Comparison of ENCODE assay signal across 8 mouse cellular contexts in the genomic region with DNA sequence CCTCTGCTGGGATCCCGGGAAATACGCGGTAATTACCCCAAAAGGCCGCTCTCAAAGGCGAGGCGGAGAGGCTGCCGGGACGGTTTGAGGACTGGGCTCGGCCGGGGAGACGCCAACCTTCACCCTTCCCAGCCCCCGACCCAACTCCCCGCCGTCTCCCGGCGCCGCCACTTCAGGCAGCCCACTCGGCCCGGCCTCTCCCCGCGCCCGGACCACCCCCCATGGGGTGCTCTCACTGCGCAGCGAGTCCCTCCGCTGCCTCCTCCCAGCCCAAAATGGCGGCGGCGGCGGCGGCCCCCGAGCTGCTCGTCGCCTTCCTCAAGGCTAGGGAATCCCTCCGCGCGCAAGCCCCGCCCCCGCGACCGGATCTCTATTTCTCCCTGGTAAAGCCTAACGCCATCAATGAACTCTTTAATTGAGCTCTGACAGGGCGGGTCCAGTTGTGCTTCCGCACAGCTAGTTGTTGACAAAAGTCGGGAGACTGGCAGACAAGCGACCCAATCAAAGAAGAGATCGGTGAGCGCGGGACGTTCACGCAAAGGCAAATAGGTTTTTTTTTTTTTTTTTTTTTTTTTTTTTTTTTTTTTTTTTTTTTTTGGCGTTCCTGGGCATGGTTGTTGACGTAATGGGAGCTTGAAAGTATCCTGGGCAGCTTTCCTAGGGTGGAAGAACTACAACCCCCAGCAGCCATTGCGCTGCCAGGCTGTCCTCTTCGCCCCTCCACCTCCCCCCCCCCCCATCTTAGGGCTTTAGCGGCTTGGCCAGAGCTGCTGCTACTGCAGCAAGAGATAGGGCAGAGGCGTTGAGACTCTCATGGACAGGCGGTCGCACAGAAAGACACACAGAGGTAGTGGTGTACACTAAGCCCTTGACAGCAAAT. TPM values are rescaled to one million over a fixed set of nuclear protein-coding genes. Genes with fewer than 3 reads are reported as not detected.
DNase-seq lines count a peak whose midpoint lies in the region; ATAC-seq and TF ChIP-seq lines count a peak whose summit lies in the region.

No protein-coding gene starts in this region.

- H3K27me3 ChIP-seq in kidney, embryonic 14.5 days (ENCODE audit: control insufficient read depth, insufficient read depth, low read length): no peaks in the 10 kb centered on the region
- no peaks in the 10 kb centered on the region for H3K27me3 ChIP-seq in limb, embryonic 15.5 days

- no peaks in the 10 kb centered on the region for H3K9me3 ChIP-seq in kidney, embryonic 14.5 days (ENCODE audit: control insufficient read depth, low read length)
- no peaks in the 10 kb centered on the region for H3K9me3 ChIP-seq in limb, embryonic 15.5 days

- no peak for TF ChIP-seq CTCF in bone marrow macrophage, adult 2 months (IDR thresholded peaks at IDR 0.05; ENCODE audit: low read depth, low read length)
- no peak for TF ChIP-seq CTCF in embryonic fibroblast, embryonic 13.5 days (IDR thresholded peaks at IDR 0.05; ENCODE audit: borderline replicate concordance, insufficient read depth, low read length)

- ATAC-seq in kidney, embryonic 14.5 days (ENCODE audit: low FRiP score, low TSS enrichment): peak; percentile 94
- peak; percentile 93 for ATAC-seq in limb, embryonic 15.5 days (ENCODE audit: insufficient number of reproducible peaks, low FRiP score, low TSS enrichment, low read depth)

- no peak for TF ChIP-seq POLR2A in bone marrow macrophage, adult 2 months (IDR thresholded peaks at IDR 0.05; ENCODE audit: borderline replicate concordance, low read depth, low read length)
- TF ChIP-seq POLR2A in embryonic fibroblast, embryonic 13.5 days (IDR thresholded peaks at IDR 0.05; ENCODE audit: low read depth, low read length): peak; percentile 87

- H3K36me3 ChIP-seq in kidney, embryonic 14.5 days (ENCODE audit: control insufficient read depth, insufficient read depth, low read length): no peaks in the 10 kb centered on the region
- H3K36me3 ChIP-seq in limb, embryonic 15.5 days: 0 out of 2 replicates have a peak, but pooled peaks cover 6% of the 10 kb centered on the region

- H3K4me2 ChIP-seq in kidney, embryonic 14.5 days (replicated peaks; ENCODE audit: low read depth, low read length): peak overlapping the region; percentile 57
- H3K4me2 ChIP-seq in limb, embryonic 15.5 days: peak overlapping the region; percentile 53

- H3K4me1 ChIP-seq in bone marrow macrophage, adult 2 months (ENCODE audit: control insufficient read depth, insufficient read depth, low read length): peaks cover 32% of the 10 kb centered on the region
- H3K4me1 ChIP-seq in embryonic fibroblast, embryonic 13.5 days (ENCODE audit: control insufficient read depth, insufficient read depth, low read length): peaks cover 6% of the 10 kb centered on the region; the same call in 1 of the 2 replicates
- peaks cover 25% of the 10 kb centered on the region; the same call in 1 of the 2 replicates for H3K4me1 ChIP-seq in kidney, embryonic 14.5 days (ENCODE audit: control insufficient read depth, insufficient read depth, low read length)
- H3K4me1 ChIP-seq in limb, embryonic 15.5 days: peaks cover 31% of the 10 kb centered on the region

- under 1% methylated on average over 57 of the region's 58 CpGs for WGBS in kidney, embryonic 14.5 days
- WGBS in limb, embryonic 15.5 days: under 1% methylated on average over 56 of the region's 58 CpGs

- peak overlapping the region; percentile 100 for H3K9ac ChIP-seq in kidney, embryonic 14.5 days (ENCODE audit: low read depth, low read length)
- peak overlapping the region; percentile 99 for H3K9ac ChIP-seq in limb, embryonic 15.5 days

- peak; percentile 100 for DNase-seq in A20 (ENCODE audit: low read depth, low spot score)
- DNase-seq in heart, adult 9 months (ENCODE audit: low spot score in 2 of 2): peak; percentile 100
- peak; percentile 99 for DNase-seq in monocyte, adult 2 months (ENCODE audit: low read depth in 1 of 2, low spot score in 2 of 2)
- peak; percentile 99 to 100 for DNase-seq in spleen, postnatal 36 days (ENCODE audit: low spot score in 2 of 2)

- H3K4me3 ChIP-seq in bone marrow macrophage, adult 2 months (ENCODE audit: insufficient read depth, low read length): peak overlapping the region; percentile 93
- peak overlapping the region; percentile 90 for H3K4me3 ChIP-seq in embryonic fibroblast, embryonic 13.5 days (ENCODE audit: insufficient read depth, low read length)
- peak overlapping the region; percentile 98 for H3K4me3 ChIP-seq in kidney, embryonic 14.5 days (ENCODE audit: low read length)
- peak overlapping the region; percentile 84 for H3K4me3 ChIP-seq in limb, embryonic 15.5 days

- peak overlapping the region; percentile 92 for H3K27ac ChIP-seq in bone marrow macrophage, adult 2 months (ENCODE audit: insufficient read depth, low read depth, low read length)
- H3K27ac ChIP-seq in embryonic fibroblast, embryonic 13.5 days (ENCODE audit: insufficient read depth, low read length): peak overlapping the region; percentile 87
- peak overlapping the region; percentile 98 for H3K27ac ChIP-seq in kidney, embryonic 14.5 days (ENCODE audit: low read depth, low read length)
- peak overlapping the region; percentile 95 for H3K27ac ChIP-seq in limb, embryonic 15.5 days

RNA-seq across cellular contexts. Expression of a gene that starts 0.6 kb away (rescaled TPM):
- polyA plus RNA-seq in bone marrow macrophage, adult 2 months (2012; ENCODE audit: insufficient read depth, insufficient read length, missing spikeins): 3.1 and 3.6 TPM in 2 replicates
- polyA plus RNA-seq in embryonic fibroblast, embryonic 13.5 days (2011; ENCODE audit: insufficient read length, low read depth, missing spikeins): 2.3 and 3.1 TPM in 2 replicates
- 8.3 and 10.3 TPM in 2 replicates for polyA plus RNA-seq in kidney, embryonic 14.5 days (2014; fragmentation: Nextera tagmentation; extraction: Ambion mirVana)
- 11.7 and 12.2 TPM in 2 replicates for polyA plus RNA-seq in limb, embryonic 15.5 days (2015; fragmentation: Nextera tagmentation; extraction: Ambion mirVana)

RNA-seq across cellular contexts. Expression of a gene that starts 16.8 kb away (rescaled TPM):
- polyA plus RNA-seq in bone marrow macrophage, adult 2 months (2012; ENCODE audit: insufficient read depth, insufficient read length, missing spikeins): 43.7 and 44.3 TPM in 2 replicates
- 16.8 and 19.0 TPM in 2 replicates for polyA plus RNA-seq in embryonic fibroblast, embryonic 13.5 days (2011; ENCODE audit: insufficient read length, low read depth, missing spikeins)
- 7.1 and 8.9 TPM in 2 replicates for polyA plus RNA-seq in kidney, embryonic 14.5 days (2014; fragmentation: Nextera tagmentation; extraction: Ambion mirVana)
- polyA plus RNA-seq in limb, embryonic 15.5 days (2015; fragmentation: Nextera tagmentation; extraction: Ambion mirVana): 5.0 and 5.8 TPM in 2 replicates

RNA-seq across cellular contexts. Expression of a gene that starts 31.3 kb away (rescaled TPM):
- 27.4 and 30.4 TPM in 2 replicates for polyA plus RNA-seq in bone marrow macrophage, adult 2 months (2012; ENCODE audit: insufficient read depth, insufficient read length, missing spikeins)
- polyA plus RNA-seq in embryonic fibroblast, embryonic 13.5 days (2011; ENCODE audit: insufficient read length, low read depth, missing spikeins): 23.3 and 24.3 TPM in 2 replicates
- polyA plus RNA-seq in kidney, embryonic 14.5 days (2014; fragmentation: Nextera tagmentation; extraction: Ambion mirVana): 15.8 and 16.9 TPM in 2 replicates
- polyA plus RNA-seq in limb, embryonic 15.5 days (2015; fragmentation: Nextera tagmentation; extraction: Ambion mirVana): 27.8 and 34.6 TPM in 2 replicates

RNA-seq across cellular contexts. Expression of a gene that starts 31.4 kb away (rescaled TPM):
- 1.7 and 2.3 TPM in 2 replicates for polyA plus RNA-seq in bone marrow macrophage, adult 2 months (2012; ENCODE audit: insufficient read depth, insufficient read length, missing spikeins)
- polyA plus RNA-seq in embryonic fibroblast, embryonic 13.5 days (2011; ENCODE audit: insufficient read length, low read depth, missing spikeins): 5.6 and 7.1 TPM in 2 replicates
- polyA plus RNA-seq in kidney, embryonic 14.5 days (2014; fragmentation: Nextera tagmentation; extraction: Ambion mirVana): 3.2 and 4.4 TPM in 2 replicates
- 6.5 and 7.6 TPM in 2 replicates for polyA plus RNA-seq in limb, embryonic 15.5 days (2015; fragmentation: Nextera tagmentation; extraction: Ambion mirVana)

RNA-seq across cellular contexts. Expression of a gene that starts 38.1 kb away (rescaled TPM):
- polyA plus RNA-seq in bone marrow macrophage, adult 2 months (2012; ENCODE audit: insufficient read depth, insufficient read length, missing spikeins): 216 and 241 TPM in 2 replicates
- 1.1 TPM in 1 of 2 replicates, not detected in the other for polyA plus RNA-seq in embryonic fibroblast, embryonic 13.5 days (2011; ENCODE audit: insufficient read length, low read depth, missing spikeins)
- polyA plus RNA-seq in kidney, embryonic 14.5 days (2014; fragmentation: Nextera tagmentation; extraction: Ambion mirVana): 1.1 and 4.0 TPM in 2 replicates
- 2.4 and 3.0 TPM in 2 replicates for polyA plus RNA-seq in limb, embryonic 15.5 days (2015; fragmentation: Nextera tagmentation; extraction: Ambion mirVana)

Comparison
In these comparisons a context has a peak if more than half of its experiments do, and no peak if none do; other contexts are left out.
1. Peak in every context shown above with its lines: DNase-seq, ATAC-seq, H3K4me3 ChIP-seq and H3K27ac ChIP-seq.